Mouse (Mus musculus) megakaryocyte, embryonic 14.5 days (primary cell): ENCODE data around the gene Eci3.

Experiments
- FLI1 ChIP-seq: IDR thresholded peaks from 2 replicates; pipeline ENCODE4 v1.6.1; 2012; ENCODE audit warnings: low read length, inconsistent platforms, mixed read lengths
- GATA1 ChIP-seq: IDR thresholded peaks from 3 replicates; pipeline ENCODE4 v1.6.1; 2012; ENCODE audit warnings: mixed read lengths, low read length, inconsistent platforms, borderline replicate concordance

GRCm38 (mm10) chr13:34942370-34942769 is 21.2 kb downstream of the Eci3 start:
- no peak for TF ChIP-seq GATA1
- no peak for TF ChIP-seq FLI1
